Mouse (Mus musculus) heart, postnatal 0 days (tissue): ENCODE measurements around the gene Serpine1.

Experiments
- CTCF ChIP-seq: IDR thresholded peaks from 2 replicates; pipeline ENCODE4 v1.5.1; 2016; ENCODE audit warnings: antibody characterized with exemption, control low read depth, low read depth
- EP300 ChIP-seq: IDR thresholded peaks from 2 replicates; pipeline ENCODE4 v1.6.1; 2016; ENCODE audit warnings: antibody characterized with exemption, low read depth

- no peak for TF ChIP-seq EP300
- no peak for TF ChIP-seq CTCF
These were observed 19.5 kb upstream of the Serpine1 start for GRCm38 (mm10) chr5:137091560-137091959.
